Mouse (Mus musculus): Measurements from ENCODE around the gene Slc35f4. TPM values are rescaled to one million over a fixed set of nuclear protein-coding genes. Genes with fewer than 3 reads are reported as not detected.

Gene Slc35f4
- total RNA-seq, 1 experiment = 0.13 TPM

GRCm38 (mm10) chr14:49495192-49495591 lies 30.7 kb downstream of the Slc35f4 start:
- Histone ChIP-seq H3K9me3 (ENCODE audit: control insufficient read depth, insufficient read depth, low read depth, low read length) (no peaks in the 10 kb centered on the region), H3K36me3 (ENCODE audit: control insufficient read depth, insufficient read depth, low read length, poor library complexity, severe bottlenecking) (no peaks in the 10 kb centered on the region), H3K4me3 (ENCODE audit: insufficient read depth in 1 of 2, low read depth in 1 of 2, low read length in 2 of 2, poor library complexity in 1 of 2, severe bottlenecking in 1 of 2) (no peak overlapping the region), H3K4me1 (ENCODE audit: control insufficient read depth in 2 of 2, insufficient read depth in 2 of 2, low read length in 2 of 2, poor library complexity in 1 of 2) (no peaks in the 10 kb centered on the region), H3K9ac (ENCODE audit: insufficient read depth, low read depth, low read length, poor library complexity, severe bottlenecking) (no peak overlapping the region), H3K27ac (ENCODE audit: insufficient read depth, low read depth, low read length, poor library complexity, severe bottlenecking) (no peak overlapping the region)
- no peak for TF ChIP-seq CHD2 (IDR thresholded peaks at IDR 0.05; ENCODE audit: low read depth, low read length)
- no peak for TF ChIP-seq HCFC1 (IDR thresholded peaks at IDR 0.05; ENCODE audit: borderline replicate concordance, insufficient read depth, low read length)
- TF ChIP-seq ZNF384 (IDR thresholded peaks at IDR 0.05; ENCODE audit: low read depth, low read length) = no peak
- no peak for TF ChIP-seq MAFK (IDR thresholded peaks at IDR 0.05; ENCODE audit: insufficient read depth, low read depth, low read length)
- TF ChIP-seq ZC3H11A (IDR thresholded peaks at IDR 0.05; ENCODE audit: borderline replicate concordance, low read depth, low read length) = no peak
- in situ Hi-C loops (cut with MboI; ENCODE audit: low sequenced_read_pairs in 2 of 2, unreplicated experiment in 2 of 2) = no loop called here
- DNase-seq (ENCODE audit: low read depth, low spot score) = no peak

- no peak overlapping the region for H3K9ac ChIP-seq (ENCODE audit: insufficient read depth, low read depth, low read length, poor library complexity, severe bottlenecking)
- H3K36me3 ChIP-seq (ENCODE audit: control insufficient read depth, insufficient read depth, low read length, poor library complexity, severe bottlenecking) = no peaks in the 10 kb centered on the region
- no peaks in the 10 kb centered on the region for H3K9me3 ChIP-seq (ENCODE audit: control insufficient read depth, insufficient read depth, low read depth, low read length)
- in situ Hi-C loops (cut with MboI; ENCODE audit: low sequenced_read_pairs in 2 of 2, unreplicated experiment in 2 of 2) = no loop called here
- H3K4me1 ChIP-seq (ENCODE audit: control insufficient read depth in 2 of 2, insufficient read depth in 2 of 2, low read length in 2 of 2, poor library complexity in 1 of 2) = no peaks in the 10 kb centered on the region
- TF ChIP-seq ZNF384 (IDR thresholded peaks at IDR 0.05; ENCODE audit: low read depth, low read length) (no peak), MAFK (IDR thresholded peaks at IDR 0.05; ENCODE audit: insufficient read depth, low read depth, low read length) (no peak), ZC3H11A (IDR thresholded peaks at IDR 0.05; ENCODE audit: borderline replicate concordance, low read depth, low read length) (no peak), HCFC1 (IDR thresholded peaks at IDR 0.05; ENCODE audit: borderline replicate concordance, insufficient read depth, low read length) (no peak), CHD2 (IDR thresholded peaks at IDR 0.05; ENCODE audit: low read depth, low read length) (no peak)
- DNase-seq (ENCODE audit: low read depth, low spot score) = no peak
- no peak overlapping the region for H3K4me3 ChIP-seq (ENCODE audit: insufficient read depth in 1 of 2, low read depth in 1 of 2, low read length in 2 of 2, poor library complexity in 1 of 2, severe bottlenecking in 1 of 2)
- no peak overlapping the region for H3K27ac ChIP-seq (ENCODE audit: insufficient read depth, low read depth, low read length, poor library complexity, severe bottlenecking)
Measured at GRCm38 (mm10) chr14:49493793-49494192, 32.1 kb downstream of the Slc35f4 start.

DNA sequence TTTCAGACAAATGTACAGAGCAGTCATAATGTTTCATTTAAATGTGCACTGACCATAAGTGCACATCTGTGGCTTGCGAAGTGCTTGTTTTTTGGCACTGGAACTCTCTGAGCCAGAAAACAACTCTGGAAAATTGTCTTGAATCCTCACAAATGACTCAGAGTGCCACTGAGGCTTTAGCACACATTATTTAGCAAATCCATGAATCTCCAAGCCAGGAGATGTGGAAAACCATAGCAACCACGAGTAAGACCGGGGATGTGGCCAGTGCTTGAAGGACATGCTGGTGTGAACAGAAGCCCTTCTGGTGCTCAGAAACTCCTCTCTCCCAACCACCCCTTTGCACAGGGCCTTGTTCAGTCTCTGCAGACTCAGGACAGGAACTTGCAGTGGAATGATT lies 33.3 kb downstream of the Slc35f4 start:
- H3K27ac ChIP-seq (ENCODE audit: insufficient read depth, low read depth, low read length, poor library complexity, severe bottlenecking) = no peak overlapping the region
- no peaks in the 10 kb centered on the region for H3K36me3 ChIP-seq (ENCODE audit: control insufficient read depth, insufficient read depth, low read length, poor library complexity, severe bottlenecking)
- no peak overlapping the region for H3K4me3 ChIP-seq (ENCODE audit: insufficient read depth in 1 of 2, low read depth in 1 of 2, low read length in 2 of 2, poor library complexity in 1 of 2, severe bottlenecking in 1 of 2)
- H3K9ac ChIP-seq (ENCODE audit: insufficient read depth, low read depth, low read length, poor library complexity, severe bottlenecking) = no peak overlapping the region
- TF ChIP-seq HCFC1 (IDR thresholded peaks at IDR 0.05; ENCODE audit: borderline replicate concordance, insufficient read depth, low read length) = no peak
- no peak for TF ChIP-seq ZNF384 (IDR thresholded peaks at IDR 0.05; ENCODE audit: low read depth, low read length)
- no peak for TF ChIP-seq MAFK (IDR thresholded peaks at IDR 0.05; ENCODE audit: insufficient read depth, low read depth, low read length)
- TF ChIP-seq ZC3H11A (IDR thresholded peaks at IDR 0.05; ENCODE audit: borderline replicate concordance, low read depth, low read length) = no peak
- TF ChIP-seq CHD2 (IDR thresholded peaks at IDR 0.05; ENCODE audit: low read depth, low read length) = no peak
- no peak for DNase-seq (ENCODE audit: low read depth, low spot score)
- H3K4me1 ChIP-seq (ENCODE audit: control insufficient read depth in 2 of 2, insufficient read depth in 2 of 2, low read length in 2 of 2, poor library complexity in 1 of 2) = no peaks in the 10 kb centered on the region
- in situ Hi-C loops (cut with MboI; ENCODE audit: low sequenced_read_pairs in 2 of 2, unreplicated experiment in 2 of 2) = no loop called here
- no peaks in the 10 kb centered on the region for H3K9me3 ChIP-seq (ENCODE audit: control insufficient read depth, insufficient read depth, low read depth, low read length)

- H3K36me3 ChIP-seq (ENCODE audit: control insufficient read depth, insufficient read depth, low read length, poor library complexity, severe bottlenecking) = no peaks in the 10 kb centered on the region
- H3K9me3 ChIP-seq (ENCODE audit: control insufficient read depth, insufficient read depth, low read depth, low read length) = no peaks in the 10 kb centered on the region
- no peak overlapping the region for H3K4me3 ChIP-seq (ENCODE audit: insufficient read depth in 1 of 2, low read depth in 1 of 2, low read length in 2 of 2, poor library complexity in 1 of 2, severe bottlenecking in 1 of 2)
- in situ Hi-C loops (cut with MboI; ENCODE audit: low sequenced_read_pairs in 2 of 2, unreplicated experiment in 2 of 2) = no loop called here
- H3K27ac ChIP-seq (ENCODE audit: insufficient read depth, low read depth, low read length, poor library complexity, severe bottlenecking) = no peak overlapping the region
- TF ChIP-seq ZC3H11A (IDR thresholded peaks at IDR 0.05; ENCODE audit: borderline replicate concordance, low read depth, low read length) = no peak
- DNase-seq (ENCODE audit: low read depth, low spot score) = no peak
- H3K4me1 ChIP-seq (ENCODE audit: control insufficient read depth in 2 of 2, insufficient read depth in 2 of 2, low read length in 2 of 2, poor library complexity in 1 of 2) = no peaks in the 10 kb centered on the region
- no peak overlapping the region for H3K9ac ChIP-seq (ENCODE audit: insufficient read depth, low read depth, low read length, poor library complexity, severe bottlenecking)
Measured at GRCm38 (mm10) chr14:49476602-49477001, 49.2 kb downstream of the Slc35f4 start.

DNA sequence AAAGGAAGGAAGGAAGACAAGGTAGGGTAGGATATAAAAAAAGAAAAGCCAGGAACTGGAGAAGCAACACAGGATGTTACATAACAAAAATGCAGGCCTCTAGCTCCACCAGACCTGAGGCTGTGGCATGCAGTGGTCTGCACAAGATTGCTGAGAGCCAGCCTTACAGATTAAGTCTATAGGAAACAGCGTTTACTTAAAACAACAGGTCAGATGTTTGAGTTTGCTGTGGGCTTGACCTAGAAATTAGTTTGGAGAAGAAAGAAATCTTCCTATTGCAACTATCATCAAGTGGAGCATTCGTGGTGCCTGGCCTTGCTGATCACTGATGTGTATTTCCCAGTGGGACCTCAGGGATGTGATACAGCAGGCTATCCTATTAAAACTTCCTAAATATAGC lies 64.1 kb downstream of the Slc35f4 start:
- TF ChIP-seq MAFK (IDR thresholded peaks at IDR 0.05; ENCODE audit: insufficient read depth, low read depth, low read length) = no peak
- TF ChIP-seq CHD2 (IDR thresholded peaks at IDR 0.05; ENCODE audit: low read depth, low read length) = no peak
- TF ChIP-seq HCFC1 (IDR thresholded peaks at IDR 0.05; ENCODE audit: borderline replicate concordance, insufficient read depth, low read length) = no peak
- no peak for TF ChIP-seq ZNF384 (IDR thresholded peaks at IDR 0.05; ENCODE audit: low read depth, low read length)
- no peak for TF ChIP-seq ZC3H11A (IDR thresholded peaks at IDR 0.05; ENCODE audit: borderline replicate concordance, low read depth, low read length)
- DNase-seq (ENCODE audit: low read depth, low spot score) = no peak
- H3K9me3 ChIP-seq (ENCODE audit: control insufficient read depth, insufficient read depth, low read depth, low read length) = no peaks in the 10 kb centered on the region
- in situ Hi-C loops (cut with MboI; ENCODE audit: low sequenced_read_pairs in 2 of 2, unreplicated experiment in 2 of 2) = no loop called here
- H3K36me3 ChIP-seq (ENCODE audit: control insufficient read depth, insufficient read depth, low read length, poor library complexity, severe bottlenecking) = no peaks in the 10 kb centered on the region
- no peak overlapping the region for H3K9ac ChIP-seq (ENCODE audit: insufficient read depth, low read depth, low read length, poor library complexity, severe bottlenecking)
- no peaks in the 10 kb centered on the region for H3K4me1 ChIP-seq (ENCODE audit: control insufficient read depth in 2 of 2, insufficient read depth in 2 of 2, low read length in 2 of 2, poor library complexity in 1 of 2)
- H3K4me3 ChIP-seq (ENCODE audit: insufficient read depth in 1 of 2, low read depth in 1 of 2, low read length in 2 of 2, poor library complexity in 1 of 2, severe bottlenecking in 1 of 2) = no peak overlapping the region
- H3K27ac ChIP-seq (ENCODE audit: insufficient read depth, low read depth, low read length, poor library complexity, severe bottlenecking) = no peak overlapping the region

Data from ES-E14 (cell line).